11 mouse cellular contexts compared by ENCODE assay signal in the genomic region with DNA sequence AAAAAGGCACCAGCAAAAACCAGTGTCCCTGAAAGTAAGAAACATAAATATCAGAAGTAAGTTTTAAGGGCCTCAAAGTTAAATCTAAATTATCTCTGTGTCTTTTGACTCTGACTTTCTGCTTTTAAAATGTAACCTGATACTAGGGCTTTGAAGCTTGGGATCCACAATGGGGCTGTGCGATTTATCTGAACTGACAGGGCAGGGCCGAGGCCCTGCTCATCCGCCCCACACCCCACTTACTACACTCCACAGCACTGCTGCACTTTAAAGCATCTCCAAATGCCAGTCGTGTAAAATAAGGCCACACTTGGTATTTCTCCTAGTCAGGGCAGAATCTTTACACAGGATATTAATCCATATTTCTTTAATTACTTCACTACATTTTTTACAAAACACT.
DNase-seq lines count a peak whose midpoint lies in the region; ATAC-seq lines count a peak whose summit lies in the region.
"Had no signal": no experiment of that assay in that cellular context is flagged by ENCODE, and none has a peak within 500 bp of the region (broad histone marks: within the 10 kb centered on the region; RNA-seq: fewer than 3 reads in every experiment).

No protein-coding gene starts in this region.

- no peak overlapping the region for H3K4me2 ChIP-seq in intestine, embryonic 16.5 days (ENCODE audit: low read depth, low read length)
- H3K4me2 ChIP-seq in intestine, embryonic 15.5 days (replicated peaks) = no peak overlapping the region
- H3K4me2 ChIP-seq: liver, embryonic 13.5 days had no signal

- WGBS in intestine, embryonic 16.5 days = 28% methylated on average over 4 of the region's 4 CpGs
- 17% methylated on average over 4 of the region's 4 CpGs for WGBS in intestine, embryonic 15.5 days
- WGBS in limb, embryonic 10.5 days = 2% methylated on average over 4 of the region's 4 CpGs

- no peak overlapping the region for H3K4me3 ChIP-seq in intestine, embryonic 16.5 days (ENCODE audit: low read length)
- H3K4me3 ChIP-seq in intestine, embryonic 15.5 days (replicated peaks) = no peak overlapping the region
- H3K4me3 ChIP-seq in limb, embryonic 10.5 days = peak overlapping the region; percentile 27; the same call in 1 of the 2 replicates
- H3K4me3 ChIP-seq: erythroblast, embryonic 14.5 days; liver, embryonic 13.5 days had no signal

- H3K27me3 ChIP-seq in intestine, embryonic 16.5 days (replicated peaks; ENCODE audit: control insufficient read depth, insufficient read depth, low read length) = no peaks in the 10 kb centered on the region
- H3K27me3 ChIP-seq in intestine, embryonic 15.5 days (replicated peaks) = no peaks in the 10 kb centered on the region
- no peaks in the 10 kb centered on the region for H3K27me3 ChIP-seq in limb, embryonic 10.5 days (ENCODE audit: low read depth, poor library complexity, severe bottlenecking)
- H3K27me3 ChIP-seq: liver, embryonic 13.5 days had no signal

- DNase-seq in adrenal gland, postnatal 14 days = peak; percentile 38
- DNase-seq in adrenal gland, postnatal 4 days (ENCODE audit: low spot score in 2 of 2) = no peak
- DNase-seq in R1 (ENCODE audit: low read depth, low spot score) = peak; percentile 2
- peak; percentile 35 for DNase-seq in limb, embryonic 10.5 days (ENCODE audit: low spot score)
- DNase-seq in thymus, postnatal 10 days (ENCODE audit: low spot score in 2 of 2) = no peak
- DNase-seq in left cerebral cortex, adult 8-10 months (ENCODE audit: low spot score in 2 of 2) = no peak
- DNase-seq: liver, embryonic 13.5 days; right cerebral cortex, adult 18-20 months had no signal

- H3K36me3 ChIP-seq in intestine, embryonic 16.5 days (ENCODE audit: control insufficient read depth, insufficient read depth, low read length) = no peaks in the 10 kb centered on the region
- no peaks in the 10 kb centered on the region for H3K36me3 ChIP-seq in intestine, embryonic 15.5 days
- H3K36me3 ChIP-seq in limb, embryonic 10.5 days = no peaks in the 10 kb centered on the region
- H3K36me3 ChIP-seq: liver, embryonic 13.5 days had no signal

- peak; percentile 45; the same call in 1 of the 2 replicates for ATAC-seq in intestine, embryonic 16.5 days
- no peak; the same call in 1 of the 2 replicates for ATAC-seq in intestine, embryonic 15.5 days

- H3K27ac ChIP-seq in intestine, embryonic 16.5 days (ENCODE audit: low read length) = no peak overlapping the region
- H3K27ac ChIP-seq in intestine, embryonic 15.5 days = no peak overlapping the region
- H3K27ac ChIP-seq in limb, embryonic 10.5 days = peak overlapping the region; percentile 85
- H3K27ac ChIP-seq: liver, embryonic 13.5 days had no signal

- H3K9me3 ChIP-seq in intestine, embryonic 16.5 days (ENCODE audit: control insufficient read depth, low read length) = no peaks in the 10 kb centered on the region
- no peaks in the 10 kb centered on the region for H3K9me3 ChIP-seq in intestine, embryonic 15.5 days
- H3K9me3 ChIP-seq in limb, embryonic 10.5 days (replicated peaks) = no peaks in the 10 kb centered on the region
- H3K9me3 ChIP-seq: liver, embryonic 13.5 days had no signal

- no peak overlapping the region for H3K9ac ChIP-seq in intestine, embryonic 16.5 days (ENCODE audit: low read depth, low read length)
- no peak overlapping the region for H3K9ac ChIP-seq in intestine, embryonic 15.5 days
- H3K9ac ChIP-seq: liver, embryonic 13.5 days had no signal

- H3K4me1 ChIP-seq in intestine, embryonic 16.5 days (ENCODE audit: control insufficient read depth, insufficient read depth, low read length) = peaks cover 12% of the 10 kb centered on the region
- peaks cover 20% of the 10 kb centered on the region for H3K4me1 ChIP-seq in intestine, embryonic 15.5 days (replicated peaks)
- peaks cover 52% of the 10 kb centered on the region for H3K4me1 ChIP-seq in limb, embryonic 10.5 days
- H3K4me1 ChIP-seq: liver, embryonic 13.5 days had no signal

Comparison
In these comparisons a context has a peak if more than half of its experiments do, and no peak if none do; other contexts are left out.
1. DNase-seq: peak in adrenal gland, postnatal 14 days (single experiment), R1 (single experiment) and limb, embryonic 10.5 days (single experiment); none in adrenal gland, postnatal 4 days (0 of 2), thymus, postnatal 10 days (0 of 2) and left cerebral cortex, adult 8-10 months (0 of 2).